Mouse (Mus musculus) heart, postnatal 0 days (tissue): ENCODE measurements around the gene Cacnb1.

Experiments
- CTCF ChIP-seq: IDR thresholded peaks from 2 replicates; pipeline ENCODE4 v1.5.1; 2016; ENCODE audit warnings: antibody characterized with exemption, control low read depth, low read depth
- EP300 ChIP-seq: IDR thresholded peaks from 2 replicates; pipeline ENCODE4 v1.6.1; 2016; ENCODE audit warnings: antibody characterized with exemption, low read depth

GRCm38 (mm10) chr11:98024516-98024915 is 1.7 kb upstream of the Cacnb1 start:
- TF ChIP-seq CTCF: no peak
- no peak for TF ChIP-seq EP300
